Mouse (Mus musculus): ENCODE measurements around the gene Tvp23a. TPM values are rescaled to one million over a fixed set of nuclear protein-coding genes. Genes with fewer than 3 reads are reported as not detected.

Gene Tvp23a
- 11.0 and 11.4 TPM in 2 replicates for polyA plus RNA-seq (2014; fragmentation: Nextera tagmentation; extraction: Ambion mirVana)

DNA sequence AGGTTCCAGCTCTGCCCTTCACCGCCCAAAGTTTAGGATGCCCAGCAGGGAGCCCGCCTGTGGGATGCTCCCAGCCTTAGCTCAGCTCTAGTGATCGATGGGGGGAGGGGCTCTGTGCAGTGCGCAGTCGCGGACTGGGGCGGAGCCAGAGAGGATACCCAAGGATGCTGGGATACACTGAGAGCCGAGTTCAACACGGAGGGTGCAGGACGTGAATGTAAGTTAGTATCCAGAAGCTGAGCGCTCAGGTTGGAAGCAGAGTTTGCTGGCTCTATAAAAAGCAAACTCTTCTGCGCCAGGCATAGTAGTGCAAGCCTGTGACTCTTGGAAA lies at the start of gene Tvp23a:
TSS of gene Tvp23a (minus strand) at position 99 of the 331 bp plus-strand sequence.
- H3K9me3 ChIP-seq (ENCODE audit: low read depth, low read length): no peaks in the 10 kb centered on the region
- no peak within 1 kb of the TSS for H3K27ac ChIP-seq (ENCODE audit: low read depth)
- H3K4me1 ChIP-seq (ENCODE audit: insufficient read depth): peaks cover 9% of the 10 kb centered on the region; the same call in 1 of the 2 replicates
- WGBS: 2% methylated on average over 12 of the region's 12 CpGs
- H3K27me3 ChIP-seq (ENCODE audit: insufficient read depth, low read length): no peaks in the 10 kb centered on the region
- H3K4me2 ChIP-seq: peak within 1 kb of the TSS; percentile 67
- peak; percentile 96 for ATAC-seq (ENCODE audit: insufficient read depth)
- peak within 1 kb of the TSS; percentile 33 for H3K4me3 ChIP-seq (ENCODE audit: low read depth, low read length)
- no peak for TF ChIP-seq CTCF (IDR thresholded peaks at IDR 0.05; ENCODE audit: low read depth)
- H3K9ac ChIP-seq: peak within 1 kb of the TSS; percentile 20
- DNase-seq: peak; percentile 91
- H3K36me3 ChIP-seq (ENCODE audit: insufficient read depth): no peaks in the 10 kb centered on the region

- WGBS: 49% methylated on average over 2 of the region's 2 CpGs
- H3K9ac ChIP-seq: no peak overlapping the region
- H3K36me3 ChIP-seq (ENCODE audit: insufficient read depth): no peaks in the 10 kb centered on the region
- H3K27me3 ChIP-seq (ENCODE audit: insufficient read depth, low read length): no peaks in the 10 kb centered on the region
- TF ChIP-seq CTCF (IDR thresholded peaks at IDR 0.05; ENCODE audit: low read depth): no peak
- no peak overlapping the region for H3K4me3 ChIP-seq (ENCODE audit: low read depth, low read length)
- DNase-seq (no peak), ATAC-seq (ENCODE audit: insufficient read depth) (no peak)
- no peaks in the 10 kb centered on the region for H3K9me3 ChIP-seq (ENCODE audit: low read depth, low read length)
- H3K4me1 ChIP-seq (ENCODE audit: insufficient read depth): no peaks in the 10 kb centered on the region
- H3K27ac ChIP-seq (ENCODE audit: low read depth): no peak overlapping the region
- H3K4me2 ChIP-seq: no peak overlapping the region
Measured at GRCm38 (mm10) chr16:10495824-10496298, 48.7 kb upstream of the Tvp23a start.

DNA sequence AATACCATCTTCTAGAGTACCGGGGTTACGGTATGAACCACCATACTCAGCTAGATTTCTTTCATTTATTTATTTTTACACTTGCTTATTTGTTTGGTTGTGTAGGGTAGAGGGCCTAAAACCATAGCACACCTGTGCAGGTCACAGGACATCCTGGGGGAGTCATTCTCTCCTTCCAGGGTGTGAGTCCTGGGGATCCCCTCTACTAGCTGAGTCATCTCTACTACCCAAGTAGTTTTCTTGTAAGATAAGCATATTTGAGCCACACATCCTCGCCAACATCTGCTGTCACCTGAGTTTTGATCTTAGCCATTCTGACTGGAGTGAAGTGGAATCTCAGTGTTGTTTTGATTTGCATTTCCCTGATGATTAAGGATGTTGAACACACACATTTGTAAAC lies 45.4 kb upstream of the Tvp23a start:
- Histone ChIP-seq H3K4me2 (no peak overlapping the region), H3K27me3 (ENCODE audit: insufficient read depth, low read length) (0 out of 2 replicates have a peak, but pooled peaks cover 9% of the 10 kb centered on the region), H3K4me1 (ENCODE audit: insufficient read depth) (no peaks in the 10 kb centered on the region), H3K9ac (no peak overlapping the region), H3K4me3 (ENCODE audit: low read depth, low read length) (no peak overlapping the region), H3K9me3 (ENCODE audit: low read depth, low read length) (no peaks in the 10 kb centered on the region), H3K36me3 (ENCODE audit: insufficient read depth) (no peaks in the 10 kb centered on the region), H3K27ac (ENCODE audit: low read depth) (no peak overlapping the region)
- TF ChIP-seq CTCF (IDR thresholded peaks at IDR 0.05; ENCODE audit: low read depth): no peak
- DNase-seq (no peak), ATAC-seq (ENCODE audit: insufficient read depth) (no peak)
- WGBS: 70% methylated on average over 3 of the region's 3 CpGs

DNA sequence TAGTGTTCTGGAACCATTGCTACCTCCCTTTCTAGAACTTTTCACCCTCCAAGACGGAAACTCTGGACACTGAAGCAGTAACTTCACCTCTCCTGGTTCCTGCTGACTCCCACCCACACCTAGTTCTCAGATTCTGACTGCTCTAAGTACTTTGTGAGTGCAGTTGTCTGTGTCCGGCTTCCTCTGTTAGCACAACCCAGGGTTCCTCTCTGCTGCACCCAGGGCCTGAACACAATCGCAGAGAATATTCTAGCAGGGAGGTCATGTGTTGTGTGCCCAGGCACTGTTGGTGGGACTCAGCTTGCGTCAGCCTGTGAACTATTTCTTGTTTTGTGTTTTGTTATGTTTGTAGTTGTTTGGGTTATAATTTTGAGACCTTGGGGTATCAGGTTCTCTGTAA lies 44.6 kb upstream of the Tvp23a start:
- H3K9me3 ChIP-seq (ENCODE audit: low read depth, low read length): no peaks in the 10 kb centered on the region
- TF ChIP-seq CTCF (IDR thresholded peaks at IDR 0.05; ENCODE audit: low read depth): no peak
- no peak overlapping the region for H3K27ac ChIP-seq (ENCODE audit: low read depth)
- no peak overlapping the region for H3K9ac ChIP-seq
- no peak overlapping the region for H3K4me3 ChIP-seq (ENCODE audit: low read depth, low read length)
- H3K27me3 ChIP-seq (ENCODE audit: insufficient read depth, low read length): 0 out of 2 replicates have a peak, but pooled peaks cover 9% of the 10 kb centered on the region
- no peak overlapping the region for H3K4me2 ChIP-seq
- no peak for ATAC-seq (ENCODE audit: insufficient read depth)
- 81% methylated on average over 4 of the region's 4 CpGs for WGBS
- no peaks in the 10 kb centered on the region for H3K36me3 ChIP-seq (ENCODE audit: insufficient read depth)
- no peaks in the 10 kb centered on the region for H3K4me1 ChIP-seq (ENCODE audit: insufficient read depth)
- no peak for DNase-seq

- Histone ChIP-seq H3K4me2 (no peak overlapping the region), H3K9ac (no peak overlapping the region), H3K4me1 (ENCODE audit: insufficient read depth) (no peaks in the 10 kb centered on the region), H3K36me3 (ENCODE audit: insufficient read depth) (no peaks in the 10 kb centered on the region), H3K27ac (ENCODE audit: low read depth) (no peak overlapping the region), H3K4me3 (ENCODE audit: low read depth, low read length) (no peak overlapping the region), H3K27me3 (ENCODE audit: insufficient read depth, low read length) (0 out of 2 replicates have a peak, but pooled peaks cover 9% of the 10 kb centered on the region), H3K9me3 (ENCODE audit: low read depth, low read length) (no peaks in the 10 kb centered on the region)
- TF ChIP-seq CTCF (IDR thresholded peaks at IDR 0.05; ENCODE audit: low read depth): no peak
- DNase-seq (no peak), ATAC-seq (ENCODE audit: insufficient read depth) (no peak)
- WGBS: 74% methylated on average over 18 of the region's 18 CpGs
Measured at GRCm38 (mm10) chr16:10490503-10491150, 43.5 kb upstream of the Tvp23a start.

GRCm38 (mm10) chr16:10489904-10490457 lies 42.8 kb upstream of the Tvp23a start:
- ATAC-seq (ENCODE audit: insufficient read depth): no peak
- Histone ChIP-seq H3K4me1 (ENCODE audit: insufficient read depth) (no peaks in the 10 kb centered on the region), H3K36me3 (ENCODE audit: insufficient read depth) (no peaks in the 10 kb centered on the region), H3K27ac (ENCODE audit: low read depth) (no peak overlapping the region), H3K27me3 (ENCODE audit: insufficient read depth, low read length) (0 out of 2 replicates have a peak, but pooled peaks cover 9% of the 10 kb centered on the region), H3K9me3 (ENCODE audit: low read depth, low read length) (no peaks in the 10 kb centered on the region), H3K9ac (no peak overlapping the region), H3K4me2 (peak overlapping the region; percentile 50), H3K4me3 (ENCODE audit: low read depth, low read length) (no peak overlapping the region)
- WGBS: 14% methylated on average over 14 of the region's 14 CpGs
- TF ChIP-seq CTCF (IDR thresholded peaks at IDR 0.05; ENCODE audit: low read depth): no peak
- DNase-seq: no peak

DNA sequence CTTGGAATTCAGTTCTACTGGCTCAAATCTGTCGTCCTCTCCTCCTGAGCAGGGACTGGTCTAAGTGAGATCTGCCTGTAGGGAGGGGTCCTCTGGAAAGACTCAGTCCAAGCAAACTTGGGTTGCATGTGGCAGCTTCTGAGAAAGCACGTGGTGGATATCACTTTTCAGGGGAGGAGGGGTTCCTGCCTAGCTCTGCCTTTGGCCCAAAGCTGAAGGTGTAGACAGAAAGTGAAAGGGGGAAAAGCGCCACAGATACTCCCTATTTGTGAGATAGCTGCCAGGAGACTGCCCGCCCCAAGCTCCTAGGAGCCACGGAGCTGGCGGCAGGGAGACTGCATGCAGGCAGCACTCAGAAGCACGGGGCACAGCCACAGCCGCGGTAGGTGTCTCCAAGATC lies 42.3 kb upstream of the Tvp23a start:
- Histone ChIP-seq H3K9me3 (ENCODE audit: low read depth, low read length) (no peaks in the 10 kb centered on the region), H3K4me2 (peak overlapping the region; percentile 50), H3K27me3 (ENCODE audit: insufficient read depth, low read length) (0 out of 2 replicates have a peak, but pooled peaks cover 9% of the 10 kb centered on the region), H3K36me3 (ENCODE audit: insufficient read depth) (no peaks in the 10 kb centered on the region), H3K27ac (ENCODE audit: low read depth) (no peak overlapping the region), H3K4me3 (ENCODE audit: low read depth, low read length) (no peak overlapping the region), H3K9ac (no peak overlapping the region), H3K4me1 (ENCODE audit: insufficient read depth) (no peaks in the 10 kb centered on the region)
- TF ChIP-seq CTCF (IDR thresholded peaks at IDR 0.05; ENCODE audit: low read depth): no peak
- ATAC-seq (ENCODE audit: insufficient read depth) (no peak), DNase-seq (no peak)
- 7% methylated on average over 9 of the region's 9 CpGs for WGBS

Measured in lung, embryonic 14.5 days (tissue).